Mouse (Mus musculus): ENCODE measurements around the gene Cables2.

The Cables2 gene

GRCm38 (mm10) chr2:180254436-180255209 lies 18.7 kb downstream of the Cables2 start:
- DNase-seq: peak; percentile 90

- DNase-seq: peak; percentile 84
Measured at GRCm38 (mm10) chr2:180251838-180252237, 21.5 kb downstream of the Cables2 start.

GRCm38 (mm10) chr2:180250930-180251611 lies 22.2 kb downstream of the Cables2 start:
- DNase-seq: peak; percentile 96

GRCm38 (mm10) chr2:180248947-180249660 lies 24.2 kb downstream of the Cables2 start:
- peak; percentile 81 for DNase-seq

GRCm38 (mm10) chr2:180247916-180248315 lies 25.4 kb downstream of the Cables2 start:
- DNase-seq: no peak

- no peak for DNase-seq
Measured at GRCm38 (mm10) chr2:180243108-180243507, 30.2 kb downstream of the Cables2 start.

GRCm38 (mm10) chr2:180238591-180238990 lies 34.7 kb downstream of the Cables2 start:
- DNase-seq: peak; percentile 70

GRCm38 (mm10) chr2:180237601-180238345 lies 35.5 kb downstream of the Cables2 start:
- peak; percentile 58 for DNase-seq

GRCm38 (mm10) chr2:180236930-180237329 lies 36.4 kb downstream of the Cables2 start:
- no peak for DNase-seq

GRCm38 (mm10) chr2:180236500-180236899 lies 36.8 kb downstream of the Cables2 start:
- DNase-seq: no peak

- peak; percentile 81 for DNase-seq
Measured at GRCm38 (mm10) chr2:180235788-180236187, 37.5 kb downstream of the Cables2 start.

GRCm38 (mm10) chr2:180234980-180235379 lies 38.3 kb downstream of the Cables2 start:
- peak; percentile 94 for DNase-seq

GRCm38 (mm10) chr2:180234353-180234752 lies 38.9 kb downstream of the Cables2 start:
- DNase-seq: no peak

GRCm38 (mm10) chr2:180233101-180233904 lies 40.0 kb downstream of the Cables2 start:
- peak; percentile 85 for DNase-seq

- DNase-seq: peak; percentile 91
Measured at GRCm38 (mm10) chr2:180230482-180230881, 42.8 kb downstream of the Cables2 start.

GRCm38 (mm10) chr2:180229129-180229528 lies 44.2 kb downstream of the Cables2 start:
- peak; percentile 85 for DNase-seq

- DNase-seq: peak; percentile 96
Measured at GRCm38 (mm10) chr2:180228592-180228991, 44.7 kb downstream of the Cables2 start.

GRCm38 (mm10) chr2:180228060-180228458 lies 45.2 kb downstream of the Cables2 start:
- no peak for DNase-seq

GRCm38 (mm10) chr2:180227262-180228059 lies 45.8 kb downstream of the Cables2 start:
- peak; percentile 96 for DNase-seq

- DNase-seq: peak; percentile 98
Measured at GRCm38 (mm10) chr2:180225762-180226378, 47.4 kb downstream of the Cables2 start, which contains the start of gene Lama5. Lama5 (minus strand) TSS chr2:180225859.

Measured in heart, adult 11 months (tissue).